Mouse (Mus musculus) myocyte (in vitro differentiated cells): ENCODE data around the gene C1d. TPM values are rescaled to one million over a fixed set of nuclear protein-coding genes. Genes with fewer than 3 reads are reported as not detected.

Experiments used
- H3K27me3 ChIP-seq: one replicate; pipeline ENCODE4 v1.6.1; 2011; ENCODE audit not compliant: control insufficient read depth, insufficient read depth, insufficient read length
- H3K36me3 ChIP-seq: one replicate; pipeline ENCODE4 v1.6.1; 2011; ENCODE audit not compliant: control insufficient read depth, insufficient read depth
- H3K4me2 ChIP-seq: one replicate; pipeline ENCODE4 v1.6.1; 2011; ENCODE audit warnings: low read depth, control low read depth
- H3K4me3 ChIP-seq: one replicate; pipeline ENCODE4 v1.5.1; 2011; ENCODE audit warnings: mild to moderate bottlenecking, control low read depth, moderate library complexity
- H3K79me2 ChIP-seq: one replicate; pipeline ENCODE4 v1.6.1; 2011; ENCODE audit not compliant: control insufficient read depth, insufficient read depth
- H3ac ChIP-seq: one replicate; pipeline ENCODE4 v1.6.1; 2011; ENCODE audit not compliant: control insufficient read depth, insufficient read length
- CEBPB ChIP-seq: IDR thresholded peaks from 2 replicates; pipeline ENCODE4 v1.6.1; 2011; ENCODE audit warnings: mild to moderate bottlenecking, moderate library complexity; ENCODE audit not compliant: poor library complexity, insufficient read depth, severe bottlenecking
- E2F4 ChIP-seq: IDR thresholded peaks from one replicate; pipeline ENCODE4 v1.6.1; 2011; ENCODE audit warnings: mild to moderate bottlenecking, control low read depth, moderate library complexity; ENCODE audit not compliant: insufficient read depth
- MAX ChIP-seq: IDR thresholded peaks from one replicate; pipeline ENCODE4 v1.6.1; 2011; ENCODE audit warnings: low read depth, mild to moderate bottlenecking, control low read depth
- MYOD1 ChIP-seq, 3 experiments: IDR thresholded peaks; one replicate each; pipeline ENCODE4 v1.6.1; 2011; ENCODE audit warnings: control low read depth in 2 of 3, low read depth in 2 of 3, mild to moderate bottlenecking in 2 of 3, moderate library complexity in 1 of 3; ENCODE audit not compliant: insufficient read length in 2 of 3, control insufficient read depth in 1 of 3
- MYOG ChIP-seq, 3 experiments: IDR thresholded peaks; one replicate each; pipeline ENCODE4 v1.6.1; 2011; ENCODE audit warnings: control low read depth in 2 of 3, low read depth in 2 of 3, mild to moderate bottlenecking in 2 of 3; ENCODE audit not compliant: insufficient read length in 2 of 3, control insufficient read depth in 1 of 3, insufficient read depth in 1 of 3
- POLR2A ChIP-seq: IDR thresholded peaks from one replicate; pipeline ENCODE4 v1.6.1; 2011; ENCODE audit warnings: low read depth, mild to moderate bottlenecking, control low read depth, moderate library complexity; ENCODE audit not compliant: insufficient read length
- POLR2AphosphoS2 ChIP-seq: IDR thresholded peaks from one replicate; pipeline ENCODE4 v1.6.1; 2011; ENCODE audit warnings: low read depth, control low read depth; ENCODE audit not compliant: insufficient read length
- REST ChIP-seq: IDR thresholded peaks from one replicate; pipeline ENCODE4 v1.6.1; 2011; ENCODE audit warnings: mild to moderate bottlenecking, control low read depth, moderate library complexity; ENCODE audit not compliant: insufficient read depth, insufficient read length
- SRF ChIP-seq: IDR thresholded peaks from one replicate; pipeline ENCODE4 v1.6.1; 2011; ENCODE audit warnings: low read depth; ENCODE audit not compliant: control insufficient read depth, insufficient read length
- TCF12 ChIP-seq: IDR thresholded peaks from one replicate; pipeline ENCODE4 v1.6.1; 2011; ENCODE audit warnings: mild to moderate bottlenecking, control low read depth; ENCODE audit not compliant: poor library complexity, insufficient read depth, severe bottlenecking
- TCF3 ChIP-seq: IDR thresholded peaks from one replicate; pipeline ENCODE4 v1.6.1; 2011; ENCODE audit warnings: low read depth, control low read depth; ENCODE audit not compliant: insufficient read length
- USF1 ChIP-seq: IDR thresholded peaks from one replicate; pipeline ENCODE4 v1.6.1; 2011; ENCODE audit warnings: low read depth, mild to moderate bottlenecking, control low read depth, moderate library complexity
- polyA plus RNA-seq: library from polyadenylated mRNA; unstranded; fragments of >200 nt; fragmentation: generic; extraction: Trizol; gene quantifications from one replicate; pipeline ENCODE4 v1.2.1, GENCODE M21; 2012; ENCODE audit warnings: missing spikeins

Gene C1d
- polyA plus RNA-seq, 1 experiment: 18.6 TPM

GRCm38 (mm10) chr11:17256813-17257365, 490 bp upstream of the C1d start:
- Histone ChIP-seq H3K4me2 (peak overlapping the region; percentile 93), H3K27me3 (no peaks in the 10 kb centered on the region), H3K36me3 (no peaks in the 10 kb centered on the region), H3K79me2 (peaks cover 45% of the 10 kb centered on the region), H3ac (peak overlapping the region; percentile 53), H3K4me3 (peak overlapping the region; percentile 94)
- TF ChIP-seq POLR2A (no peak), TCF3 (no peak), MAX (no peak)

DNA sequence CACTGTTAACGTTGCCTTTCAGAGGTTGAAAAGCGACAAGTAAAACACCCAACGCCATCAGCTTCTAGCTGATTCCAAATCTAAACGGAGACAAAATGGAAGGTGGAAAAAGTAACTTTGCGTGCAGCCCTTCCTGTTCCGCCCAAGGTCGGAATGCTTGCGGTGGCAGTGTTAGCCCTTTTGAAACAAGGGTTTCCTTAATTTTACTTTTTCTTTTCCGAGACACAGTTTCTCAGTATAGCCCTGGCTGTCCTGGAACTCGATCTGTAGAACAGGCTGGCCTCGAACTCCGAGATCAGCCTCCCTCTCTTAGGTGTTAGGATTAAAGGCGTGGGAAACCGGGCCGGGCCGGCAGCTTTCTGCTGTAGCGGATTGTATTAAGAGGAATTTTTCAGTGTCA, 482 bp downstream of the C1d start:
- Histone ChIP-seq H3K4me2 (peak overlapping the region; percentile 76), H3K79me2 (peaks cover 48% of the 10 kb centered on the region), H3ac (peak overlapping the region; percentile 53), H3K4me3 (peak overlapping the region; percentile 94), H3K27me3 (no peaks in the 10 kb centered on the region), H3K36me3 (no peaks in the 10 kb centered on the region)
- TF ChIP-seq CEBPB (no peak), MYOD1 (IDR thresholded peaks at IDR 0.05; ENCODE audit: control insufficient read depth in 1 of 3, insufficient read length in 2 of 3, low read depth in 2 of 3) (no peak), MAX (no peak), POLR2A (no peak), POLR2AphosphoS2 (no peak), MYOG (IDR thresholded peaks at IDR 0.05; ENCODE audit: control insufficient read depth in 1 of 3, insufficient read depth in 1 of 3, insufficient read length in 2 of 3, low read depth in 2 of 3) (no peak), SRF (no peak), TCF3 (no peak), USF1 (no peak), TCF12 (no peak), REST (no peak), E2F4 (no peak)

GRCm38 (mm10) chr11:17267176-17267575, 9.8 kb downstream of the C1d start:
- Histone ChIP-seq H3K4me2 (no peak overlapping the region), H3K27me3 (no peaks in the 10 kb centered on the region), H3ac (no peak overlapping the region), H3K36me3 (peaks cover 29% of the 10 kb centered on the region), H3K4me3 (no peak overlapping the region), H3K79me2 (peaks cover 1% of the 10 kb centered on the region)
- TF ChIP-seq POLR2A (no peak), MAX (no peak), MYOG (IDR thresholded peaks at IDR 0.05; ENCODE audit: control insufficient read depth in 1 of 3, insufficient read depth in 1 of 3, insufficient read length in 2 of 3, low read depth in 2 of 3) (no peak), TCF12 (no peak), REST (no peak), CEBPB (no peak), TCF3 (no peak), USF1 (no peak)

DNA sequence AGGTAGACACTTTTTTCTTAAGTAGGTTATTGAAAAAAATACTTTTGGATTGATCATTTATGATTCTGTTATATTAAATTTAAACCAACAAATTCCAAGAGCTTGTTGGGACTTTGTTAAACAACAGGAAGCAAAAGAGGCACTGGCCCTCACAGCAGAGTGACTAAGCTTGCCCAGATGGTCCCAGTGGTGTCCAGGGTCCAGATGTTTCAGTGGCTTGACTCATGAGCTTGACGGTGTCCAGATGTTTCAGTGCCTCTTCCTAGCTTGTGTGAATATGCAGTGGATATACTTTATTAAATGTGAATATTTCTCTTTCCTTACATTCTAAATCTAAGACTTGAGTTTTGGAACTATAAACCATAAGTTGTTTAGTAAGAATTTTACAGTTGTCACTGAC, 11.4 kb downstream of the C1d start:
- TF ChIP-seq REST (no peak), E2F4 (no peak), POLR2AphosphoS2 (no peak), CEBPB (no peak), TCF12 (no peak), TCF3 (no peak)
- Histone ChIP-seq H3K4me3 (no peak overlapping the region), H3K79me2 (no peaks in the 10 kb centered on the region), H3ac (no peak overlapping the region), H3K4me2 (no peak overlapping the region), H3K36me3 (peaks cover 26% of the 10 kb centered on the region), H3K27me3 (no peaks in the 10 kb centered on the region)

- Histone ChIP-seq H3ac (no peak overlapping the region), H3K4me3 (no peak overlapping the region), H3K4me2 (no peak overlapping the region), H3K36me3 (no peaks in the 10 kb centered on the region), H3K27me3 (no peaks in the 10 kb centered on the region), H3K79me2 (no peaks in the 10 kb centered on the region)
- no peak for TF ChIP-seq MYOD1 (IDR thresholded peaks at IDR 0.05; ENCODE audit: control insufficient read depth in 1 of 3, insufficient read length in 2 of 3, low read depth in 2 of 3)
- no peak for TF ChIP-seq SRF
- no peak for TF ChIP-seq TCF12
- no peak for TF ChIP-seq E2F4
- no peak for TF ChIP-seq POLR2AphosphoS2
- no peak for TF ChIP-seq POLR2A
- TF ChIP-seq REST: no peak
- TF ChIP-seq CEBPB: no peak
- no peak for TF ChIP-seq MYOG (IDR thresholded peaks at IDR 0.05; ENCODE audit: control insufficient read depth in 1 of 3, insufficient read depth in 1 of 3, insufficient read length in 2 of 3, low read depth in 2 of 3)
- TF ChIP-seq TCF3: no peak
- TF ChIP-seq USF1: no peak
- no peak for TF ChIP-seq MAX
Measured at GRCm38 (mm10) chr11:17279959-17280358, 22.6 kb downstream of the C1d start.
